Comparison of ENCODE assay signal across 17 mouse cellular contexts in genomic region chr11:96421517-96422265, GRCm38 (mm10). TPM values are rescaled to one million over a fixed set of nuclear protein-coding genes. Genes with fewer than 3 reads are reported as not detected.
A peak's percentile ranks its signal among the peaks of the same experiment; 100 is the strongest.
DNase-seq lines count a peak whose midpoint lies in the region; ATAC-seq and TF ChIP-seq lines count a peak whose summit lies in the region.
"Had no signal": no experiment of that assay in that cellular context is flagged by ENCODE, and none has a peak within 500 bp of the region (broad histone marks: within the 10 kb centered on the region; RNA-seq: fewer than 3 reads in every experiment).

No protein-coding gene starts in this region.

- ATAC-seq in heart, embryonic 11.5 days (replicated peaks; ENCODE audit: insufficient number of reproducible peaks, low FRiP score, low TSS enrichment), result peak; percentile 39; the same call in 1 of the 2 replicates
- ATAC-seq in lung, embryonic 14.5 days (ENCODE audit: insufficient read depth), result peak; percentile 68
- peak; percentile 56; the same call in 1 of the 2 replicates for ATAC-seq in limb, embryonic 12.5 days (ENCODE audit: insufficient number of reproducible peaks, insufficient read depth, low FRiP score, low TSS enrichment, low read depth)
- ATAC-seq in stomach, postnatal 0 days (ENCODE audit: low FRiP score, low TSS enrichment), result peak; percentile 35; the same call in 1 of the 2 replicates

- H3K4me3 ChIP-seq in heart, embryonic 11.5 days (ENCODE audit: low read depth, low read length), result no peak overlapping the region
- H3K4me3 ChIP-seq in lung, embryonic 14.5 days (ENCODE audit: low read depth, low read length), result no peak overlapping the region
- H3K4me3 ChIP-seq in limb, embryonic 12.5 days (replicated peaks), result no peak overlapping the region
- no peak overlapping the region for H3K4me3 ChIP-seq in stomach, postnatal 0 days (ENCODE audit: low read depth, low read length)
- H3K4me3 ChIP-seq: heart, embryonic 15.5 days; left cerebral cortex, adult 2 months had no signal

- WGBS in heart, embryonic 11.5 days (ENCODE audit: insufficient replicate concordance), result 20% methylated on average over 11 of the region's 11 CpGs
- 10% methylated on average over 11 of the region's 11 CpGs for WGBS in lung, embryonic 14.5 days
- WGBS in limb, embryonic 12.5 days, result 5% methylated on average over 11 of the region's 11 CpGs
- 17% methylated on average over 11 of the region's 11 CpGs for WGBS in stomach, postnatal 0 days

- H3K4me2 ChIP-seq in heart, embryonic 11.5 days, result peak overlapping the region; percentile 25; the same call in 1 of the 2 replicates
- H3K4me2 ChIP-seq in lung, embryonic 14.5 days, result 0 out of 2 replicates have a peak overlapping the region, but pooled peaks have one; percentile 11
- H3K4me2 ChIP-seq in limb, embryonic 12.5 days, result 0 out of 2 replicates have a peak overlapping the region, but pooled peaks have one; percentile 2
- no peak overlapping the region for H3K4me2 ChIP-seq in stomach, postnatal 0 days (replicated peaks; ENCODE audit: low read depth)
- H3K4me2 ChIP-seq: heart, embryonic 15.5 days; hindbrain, embryonic 14.5 days had no signal

- no peaks in the 10 kb centered on the region for H3K36me3 ChIP-seq in heart, embryonic 11.5 days (ENCODE audit: control insufficient read depth, insufficient read depth, low read length)
- H3K36me3 ChIP-seq in lung, embryonic 14.5 days (ENCODE audit: insufficient read depth), result no peaks in the 10 kb centered on the region
- H3K36me3 ChIP-seq in limb, embryonic 12.5 days, result no peaks in the 10 kb centered on the region
- no peaks in the 10 kb centered on the region for H3K36me3 ChIP-seq in stomach, postnatal 0 days (ENCODE audit: control insufficient read depth, insufficient read depth, low read length)
- H3K36me3 ChIP-seq: heart, embryonic 15.5 days had no signal

- peaks cover 8% of the 10 kb centered on the region; the same call in 1 of the 2 replicates for H3K27me3 ChIP-seq in heart, embryonic 11.5 days (ENCODE audit: control insufficient read depth, insufficient read depth, low read length)
- no peaks in the 10 kb centered on the region for H3K27me3 ChIP-seq in lung, embryonic 14.5 days (ENCODE audit: insufficient read depth, low read length)
- H3K27me3 ChIP-seq in limb, embryonic 12.5 days, result peaks cover 72% of the 10 kb centered on the region
- no peaks in the 10 kb centered on the region for H3K27me3 ChIP-seq in stomach, postnatal 0 days (ENCODE audit: control insufficient read depth, insufficient read depth, low read length)

- TF ChIP-seq CTCF in lung, embryonic 14.5 days (IDR thresholded peaks at IDR 0.05; ENCODE audit: low read depth), result no peak
- no peak for TF ChIP-seq CTCF in stomach, postnatal 0 days (IDR thresholded peaks at IDR 0.05; ENCODE audit: low read depth)

- TF ChIP-seq EP300 in stomach, postnatal 0 days (optimal IDR thresholded peaks at IDR 0.05), result no peak

- no peaks in the 10 kb centered on the region for H3K9me3 ChIP-seq in heart, embryonic 11.5 days (replicated peaks; ENCODE audit: control insufficient read depth, low read length)
- H3K9me3 ChIP-seq in lung, embryonic 14.5 days (ENCODE audit: low read depth, low read length), result no peaks in the 10 kb centered on the region
- no peaks in the 10 kb centered on the region for H3K9me3 ChIP-seq in limb, embryonic 12.5 days
- no peaks in the 10 kb centered on the region for H3K9me3 ChIP-seq in stomach, postnatal 0 days (ENCODE audit: control insufficient read depth, low read length)
- H3K9me3 ChIP-seq: heart, embryonic 15.5 days had no signal

- no peak overlapping the region for H3K9ac ChIP-seq in heart, embryonic 11.5 days (ENCODE audit: low read depth, low read length)
- no peak overlapping the region for H3K9ac ChIP-seq in lung, embryonic 14.5 days
- H3K9ac ChIP-seq in limb, embryonic 12.5 days (replicated peaks), result no peak overlapping the region
- no peak overlapping the region for H3K9ac ChIP-seq in stomach, postnatal 0 days (ENCODE audit: low read length)
- H3K9ac ChIP-seq: heart, embryonic 15.5 days; hindbrain, embryonic 14.5 days had no signal

- peaks cover 8% of the 10 kb centered on the region; the same call in 1 of the 2 replicates for H3K4me1 ChIP-seq in heart, embryonic 11.5 days (ENCODE audit: control insufficient read depth, insufficient read depth, low read length)
- peaks cover 19% of the 10 kb centered on the region for H3K4me1 ChIP-seq in lung, embryonic 14.5 days (ENCODE audit: insufficient read depth)
- H3K4me1 ChIP-seq in limb, embryonic 12.5 days (replicated peaks), result peaks cover 16% of the 10 kb centered on the region
- H3K4me1 ChIP-seq in stomach, postnatal 0 days (replicated peaks; ENCODE audit: control insufficient read depth, insufficient read depth), result 0 out of 2 replicates have a peak, but pooled peaks cover 2% of the 10 kb centered on the region

- H3K27ac ChIP-seq in heart, embryonic 11.5 days (ENCODE audit: low read depth, low read length), result no peak overlapping the region
- peak overlapping the region; percentile 44 for H3K27ac ChIP-seq in lung, embryonic 14.5 days (ENCODE audit: low read depth)
- no peak overlapping the region for H3K27ac ChIP-seq in limb, embryonic 12.5 days
- no peak overlapping the region for H3K27ac ChIP-seq in stomach, postnatal 0 days (replicated peaks)
- H3K27ac ChIP-seq: heart, embryonic 15.5 days; hindbrain, embryonic 14.5 days; left cerebral cortex, adult 2 months had no signal

- DNase-seq in heart, postnatal 10 days, result no peak
- no peak for DNase-seq in lung, embryonic 14.5 days
- no peak for DNase-seq in lung, postnatal 14 days
- no peak for DNase-seq in stomach, postnatal 0 days (ENCODE audit: low spot score)
- DNase-seq in ovary, postnatal 36 days (ENCODE audit: low spot score), result no peak
- DNase-seq in left cerebral cortex, postnatal 10 days (ENCODE audit: extremely low spot score in 1 of 2, low spot score in 2 of 2), result no peak
- DNase-seq: adrenal gland, postnatal 10 days; cerebellum, postnatal 36 days; gastrocnemius, postnatal 25 days; midbrain, embryonic 14.5 days; right cerebral cortex, postnatal 14 days had no signal

- intact Hi-C loops in heart, postnatal 10 days (cut with DNase I), result no loop called here
- intact Hi-C loops in left cerebral cortex, postnatal 10 days (cut with DNase I), result loop anchor here (10.0 kb wide), 1 partner anchor 113 kb away; no protein-coding TSS in a partner anchor

RNA-seq across cellular contexts. Expression of gene Skap1, which starts 42.7 kb away (rescaled TPM):
- polyA plus RNA-seq in heart, embryonic 11.5 days (2014; fragmentation: Nextera tagmentation; extraction: Ambion mirVana), result 0.46 and 0.84 TPM in 2 replicates
- under 1 TPM; 0.47 to 0.91 TPM for total RNA-seq in heart, postnatal 10 days (2021)
- polyA plus RNA-seq in lung, embryonic 14.5 days (2014; fragmentation: Nextera tagmentation; extraction: Ambion mirVana), result 0.96 and 1.1 TPM in 2 replicates
- 0.31 and 0.37 TPM in 2 replicates for polyA plus RNA-seq in limb, embryonic 12.5 days (2016; fragmentation: Nextera tagmentation; extraction: Ambion mirVana)
- 0.45 and 0.56 TPM in 2 replicates for polyA plus RNA-seq in stomach, postnatal 0 days (2015; fragmentation: Nextera tagmentation; extraction: Ambion mirVana)
- total RNA-seq in left cerebral cortex, postnatal 10 days (2021), result 1 to 10 TPM; 1.3 to 1.6 TPM

RNA-seq across cellular contexts. Expression of gene Hoxb1, which starts 56.1 kb away (rescaled TPM):
- polyA plus RNA-seq in heart, embryonic 11.5 days (2014; fragmentation: Nextera tagmentation; extraction: Ambion mirVana), result 0.19 TPM in 1 of 2 replicates, not detected in the other
- total RNA-seq in heart, postnatal 10 days (2021), result not detected
- polyA plus RNA-seq in lung, embryonic 14.5 days (2014; fragmentation: Nextera tagmentation; extraction: Ambion mirVana), result 0.08 TPM in 1 of 2 replicates, not detected in the other
- polyA plus RNA-seq in limb, embryonic 12.5 days (2016; fragmentation: Nextera tagmentation; extraction: Ambion mirVana), result not detected in 2 replicates
- polyA plus RNA-seq in stomach, postnatal 0 days (2015; fragmentation: Nextera tagmentation; extraction: Ambion mirVana), result 0.06 TPM in 1 of 2 replicates, not detected in the other
- not detected for total RNA-seq in left cerebral cortex, postnatal 10 days (2021)
- total RNA-seq: adrenal gland, postnatal 10 days; gastrocnemius, postnatal 25 days; left cerebral cortex, adult 2 months; neutrophil, adult 5-6 weeks had no signal
- polyA plus RNA-seq: heart, embryonic 15.5 days; midbrain, embryonic 14.5 days had no signal
